Mouse (Mus musculus) gastrocnemius, postnatal 4 days (tissue): ENCODE results near the gene Camk2n2. TPM values are rescaled to one million over a fixed set of nuclear protein-coding genes. Genes with fewer than 3 reads are reported as not detected.

Source experiments
- DNase-seq, 2 experiments: peaks; one replicate each; pipeline ENCODE4 v3.0.0; 2021 to 2022; ENCODE audit warnings: low spot score in 2 of 2, mixed read lengths in 2 of 2
- microRNA-seq: library from miRNA; unstranded; fragments of <30 nt; microRNA quantifications from one replicate; pipeline ENCODE4 v1.2.0, GENCODE M21; 2021
- total RNA-seq, 2 experiments: library from RNA; stranded (reverse); gene quantifications; 2 replicates each; pipeline ENCODE4 v1.2.3; 2021

Gene Camk2n2
- total RNA-seq, 2 experiments from 2014 or later = 2.1 to 2.3 TPM

GRCm38 (mm10) chr16:20611357-20612227 is 9.5 kb downstream of the Camk2n2 start, which contains the start of the genes Eef1akmt4, Gm49333 and Alg3:
Gene Eef1akmt4 (plus strand): TSS chr16:20611593.
Gene Gm49333 (plus strand): TSS chr16:20611610.
Gene Alg3 (minus strand): TSS chr16:20611735.
- peak; percentile 63 to 85 for DNase-seq

GRCm38 (mm10) chr16:20610501-20611356 is 10.4 kb downstream of the Camk2n2 start:
- DNase-seq = peak in 1 of 2 experiments; percentile 71

GRCm38 (mm10) chr16:20604705-20605104 is 16.4 kb downstream of the Camk2n2 start:
- DNase-seq = peak in 1 of 2 experiments; percentile 52

GRCm38 (mm10) chr16:20600511-20600910 is 20.6 kb downstream of the Camk2n2 start:
- DNase-seq = no peak

- DNase-seq = no peak
Observed at GRCm38 (mm10) chr16:20596687-20597441, 24.2 kb downstream of the Camk2n2 start.

- no peak for DNase-seq
Observed at GRCm38 (mm10) chr16:20595737-20596136, 25.4 kb downstream of the Camk2n2 start.

- DNase-seq = no peak
Observed at GRCm38 (mm10) chr16:20595060-20595673, 25.9 kb downstream of the Camk2n2 start.

- DNase-seq = no peak
Observed at GRCm38 (mm10) chr16:20591076-20591705, 29.9 kb downstream of the Camk2n2 start.

GRCm38 (mm10) chr16:20590680-20591038 is 30.4 kb downstream of the Camk2n2 start:
- DNase-seq = no peak

GRCm38 (mm10) chr16:20589939-20590679 is 31.0 kb downstream of the Camk2n2 start:
- DNase-seq = no peak

GRCm38 (mm10) chr16:20589366-20589938 is 31.6 kb downstream of the Camk2n2 start, which contains the start of gene Vwa5b2:
Gene Vwa5b2 (plus strand): TSS chr16:20589471.
- no peak for DNase-seq

Small RNAs within 50 kb of the gene (microRNA-seq; reads per million reads assigned to microRNA genes)
- not detected for gene Mir1224

Other genes with a start within 250 kb of the Camk2n2 start
- gene Abcc5, start 194.9 kb downstream of the Camk2n2 start, total RNA-seq = 10 to 100 TPM; 59.3 to 70.1 TPM
- gene Eif2b5, start 122.5 kb downstream of the Camk2n2 start, total RNA-seq = 10 to 100 TPM; 46.3 to 51.8 TPM
- 10 to 100 TPM; 60.7 to 63.6 TPM for gene Dvl3, start 104.3 kb downstream of the Camk2n2 start, total RNA-seq
- 100 to 1,000 TPM; 234 to 258 TPM for gene Ap2m1, start 85.8 kb downstream of the Camk2n2 start, total RNA-seq
- gene Abcf3, start 72.7 kb downstream of the Camk2n2 start, total RNA-seq = 10 to 100 TPM; 54.1 to 55.7 TPM
- gene Vwa5b2, start 31.8 kb downstream of the Camk2n2 start, total RNA-seq = under 1 TPM; 0.05 to 0.66 TPM
- gene Eef1akmt4, start 9.7 kb downstream of the Camk2n2 start, total RNA-seq = 1 to 10 TPM; 8.2 to 8.8 TPM
- gene Gm49333, start 9.7 kb downstream of the Camk2n2 start, total RNA-seq = not detected
- 10 to 100 TPM in 1 of 2 experiments, 1 to 10 TPM in 1; 8.7 to 11.0 TPM for gene Alg3, start 9.6 kb downstream of the Camk2n2 start, total RNA-seq
- gene Ece2, start 8.5 kb upstream of the Camk2n2 start, total RNA-seq = 1 to 10 TPM in 1 of 2 experiments, under 1 TPM in 1; 0.74 to 2.4 TPM
- gene Psmd2, start 30.4 kb upstream of the Camk2n2 start, total RNA-seq = 100 to 1,000 TPM; 179 to 195 TPM
- gene Eif4g1, start 47.0 kb upstream of the Camk2n2 start, total RNA-seq = 100 to 1,000 TPM; 329 to 339 TPM
- gene Fam131a, start 72.0 kb upstream of the Camk2n2 start, total RNA-seq = 10 to 100 TPM; 40.5 to 44.9 TPM
- gene Polr2h, start 96.4 kb upstream of the Camk2n2 start, total RNA-seq = 10 to 100 TPM; 20.1 to 20.6 TPM
- 1 to 10 TPM; 4.5 to 4.9 TPM for gene Clcn2, start 96.5 kb upstream of the Camk2n2 start, total RNA-seq
- gene Chrd, start 111.8 kb upstream of the Camk2n2 start, total RNA-seq = 10 to 100 TPM; 10.6 to 10.7 TPM
- 1 to 10 TPM; 1.5 to 1.7 TPM for gene Thpo, start 113.2 kb upstream of the Camk2n2 start, total RNA-seq